8 mouse cellular contexts compared by ENCODE assay signal in genomic region chr9:3025653-3026052, GRCm38 (mm10). TPM values are rescaled to one million over a fixed set of nuclear protein-coding genes. Genes with fewer than 3 reads are reported as not detected.
A peak's percentile ranks its signal among the peaks of the same experiment; 100 is the strongest.
DNase-seq lines count a peak whose midpoint lies in the region.
"Not testable (repeated sequence)": the region's sequence is repeated elsewhere in the genome, so short reads cannot be mapped to it uniquely, and the experiment has no call there.

No protein-coding gene starts in this region.

- intact Hi-C loops in heart, postnatal 10 days (cut with DNase I); left cerebral cortex, postnatal 10 days (cut with DNase I): not testable (repeated sequence)

- peak; percentile 38 for DNase-seq in adrenal gland, postnatal 25 days
- peak; percentile 56 to 77 for DNase-seq in frontal cortex, postnatal 10 days (ENCODE audit: low spot score in 2 of 2)
- DNase-seq in heart, postnatal 10 days, result peak; percentile 72 to 82
- peak; percentile 64 for DNase-seq in layer of hippocampus, adult 11-12 months (ENCODE audit: low spot score)
- peak; percentile 33 to 85 for DNase-seq in left cerebral cortex, postnatal 10 days (ENCODE audit: extremely low spot score in 1 of 2, low spot score in 2 of 2)
- DNase-seq in ovary, postnatal 10 days (ENCODE audit: low spot score), result peak; percentile 93
- DNase-seq in spleen, postnatal 4 days (ENCODE audit: low spot score in 2 of 2), result peak; percentile 94 to 99
- peak; percentile 91 to 95 for DNase-seq in urinary bladder, postnatal 4 days (ENCODE audit: low spot score in 2 of 2)

RNA-seq across cellular contexts. Expression of gene Gm10717, which starts 0.4 kb away (rescaled TPM):
- 2.2 TPM in 1 of 2 replicates, not detected in the other for total RNA-seq in adrenal gland, postnatal 25 days (2021)
- not detected for total RNA-seq in heart, postnatal 10 days (2021)
- total RNA-seq in left cerebral cortex, postnatal 10 days (2021), result under 1 TPM in 1 of 2 experiments, not detected in 1; 0.73 TPM

RNA-seq across cellular contexts. Expression of gene Gm10718, which starts 2.3 kb away (rescaled TPM):
- 3.6 and 4.1 TPM in 2 replicates for total RNA-seq in adrenal gland, postnatal 25 days (2021)
- total RNA-seq in heart, postnatal 10 days (2021), result under 1 TPM in 1 of 2 experiments, not detected in 1; 0.99 TPM
- 1 to 10 TPM in 1 of 2 experiments, under 1 TPM in 1; 0.54 to 1.4 TPM for total RNA-seq in left cerebral cortex, postnatal 10 days (2021)

RNA-seq across cellular contexts. Expression of gene Gm10719, which starts 8.4 kb away (rescaled TPM):
- total RNA-seq in adrenal gland, postnatal 25 days (2021), result 2.6 and 4.7 TPM in 2 replicates
- not detected for total RNA-seq in heart, postnatal 10 days (2021)
- not detected for total RNA-seq in left cerebral cortex, postnatal 10 days (2021)

RNA-seq across cellular contexts. Expression of gene Gm17535, which starts 8.7 kb away (rescaled TPM):
- total RNA-seq in adrenal gland, postnatal 25 days (2021), result not detected in 2 replicates
- total RNA-seq in heart, postnatal 10 days (2021), result not detected
- not detected for total RNA-seq in left cerebral cortex, postnatal 10 days (2021)

RNA-seq across cellular contexts. Expression of gene Gm10720, which starts 10.2 kb away (rescaled TPM):
- total RNA-seq in adrenal gland, postnatal 25 days (2021), result not detected in 2 replicates
- total RNA-seq in heart, postnatal 10 days (2021), result not detected
- total RNA-seq in left cerebral cortex, postnatal 10 days (2021), result not detected

Comparison
In these comparisons a context has a peak if more than half of its experiments do, and no peak if none do; other contexts are left out.
1. Peak in every context shown above with its lines: DNase-seq.
2. DNase-seq: peak in every context shown above with its lines; median percentile 96 in spleen, postnatal 4 days; 93 in ovary, postnatal 10 days; 93 in urinary bladder, postnatal 4 days; 77 in heart, postnatal 10 days; 66 in frontal cortex, postnatal 10 days; 64 in layer of hippocampus, adult 11-12 months; 59 in left cerebral cortex, postnatal 10 days; 38 in adrenal gland, postnatal 25 days.